Mouse (Mus musculus): ENCODE results near the gene Prune1.

GRCm38 (mm10) chr3:95331528-95331927 lies 49.7 kb upstream of the Prune1 start:
- no peak for TF ChIP-seq CTCF (IDR thresholded peaks at IDR 0.05; ENCODE audit: low read depth)
- no peak for TF ChIP-seq EP300 (IDR thresholded peaks at IDR 0.05; ENCODE audit: low read depth)
